Mouse (Mus musculus) kidney, postnatal 36 days (tissue): ENCODE data around the gene Nek10.
"Not testable (repeated sequence)": the region's sequence is repeated elsewhere in the genome, so short reads cannot be mapped to it uniquely, and the experiment has no call there.

Experiments used
- DNase-seq, 2 experiments: peaks; one replicate each; pipeline ENCODE4 v3.0.0; 2021 to 2022; ENCODE audit warnings: mixed read lengths in 2 of 2

Nek10 gene

DNA sequence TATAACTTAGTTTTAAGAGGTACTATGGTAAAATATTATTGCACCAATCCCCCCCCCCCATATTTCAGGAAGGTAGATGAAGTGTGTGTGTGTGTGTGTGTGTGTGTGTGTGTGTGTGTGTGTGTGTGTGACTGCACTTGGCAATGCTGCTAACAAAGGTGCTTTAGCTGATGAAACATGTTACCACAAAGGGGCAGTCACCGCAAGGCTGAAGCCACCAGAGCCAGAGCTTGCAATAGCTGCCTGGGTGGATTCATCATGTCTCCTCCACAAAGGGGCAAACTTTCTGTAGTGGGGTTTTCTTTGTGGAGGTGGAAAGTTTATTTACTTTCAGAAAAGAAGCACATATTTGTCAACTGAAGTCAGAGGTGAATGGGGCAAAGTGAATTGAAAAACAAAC, 67.9 kb downstream of the Nek10 start:
- no peak for DNase-seq

DNA sequence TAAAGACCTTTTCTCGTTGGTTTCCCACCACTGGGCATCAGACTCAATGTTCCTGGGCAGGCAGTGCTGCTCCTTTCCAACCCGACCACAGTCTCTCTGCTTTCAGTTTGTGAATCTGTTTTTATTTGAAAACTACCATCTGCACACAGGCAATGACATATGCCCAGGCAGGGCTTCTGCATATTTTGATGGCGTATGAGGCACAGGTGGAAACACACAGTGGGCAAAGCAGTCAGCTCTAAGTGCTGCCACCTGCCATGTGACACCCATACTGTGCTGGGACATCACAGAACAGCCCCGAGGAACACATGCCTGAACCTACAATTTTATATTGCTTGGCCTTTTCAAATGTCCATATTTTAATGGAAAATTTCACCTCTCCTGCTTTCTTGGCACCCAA, 68.5 kb downstream of the Nek10 start:
- DNase-seq: no peak

DNA sequence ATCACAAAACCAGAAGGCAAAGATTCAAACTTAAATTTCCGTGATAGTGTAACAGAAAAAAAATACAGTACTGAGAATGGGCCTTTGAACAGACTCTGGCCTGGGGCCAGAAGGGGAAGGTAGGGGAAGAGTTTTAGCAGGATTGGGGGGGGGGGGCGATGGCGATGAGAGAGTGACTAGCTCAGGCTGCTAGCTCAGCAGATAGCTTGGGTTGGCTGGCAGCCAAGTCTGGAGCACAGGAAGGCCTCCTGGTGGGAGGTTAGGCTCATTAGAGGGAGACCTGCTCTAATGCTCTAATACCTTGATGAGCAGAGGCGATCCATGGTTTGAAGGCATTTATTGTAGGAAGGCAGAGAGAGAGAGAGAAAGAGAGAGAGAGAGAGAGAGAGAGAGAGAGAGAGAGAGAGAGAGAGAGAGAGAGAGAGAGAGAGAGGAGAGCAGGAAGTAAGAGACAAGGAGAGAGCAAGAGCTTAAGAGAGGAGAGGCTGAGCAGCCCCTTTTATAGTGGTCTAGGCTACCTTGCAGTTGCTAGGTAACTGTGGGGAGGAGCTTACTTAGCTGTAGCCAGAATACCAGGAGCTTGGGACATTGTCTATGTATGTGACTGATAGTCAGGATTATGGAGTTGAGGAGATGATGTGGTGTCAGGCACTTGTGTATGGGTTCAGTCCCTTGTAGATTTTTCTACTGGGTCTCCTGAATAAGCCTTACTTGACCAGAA, 90.9 kb downstream of the Nek10 start:
- DNase-seq: peak; percentile 37 to 76

DNA sequence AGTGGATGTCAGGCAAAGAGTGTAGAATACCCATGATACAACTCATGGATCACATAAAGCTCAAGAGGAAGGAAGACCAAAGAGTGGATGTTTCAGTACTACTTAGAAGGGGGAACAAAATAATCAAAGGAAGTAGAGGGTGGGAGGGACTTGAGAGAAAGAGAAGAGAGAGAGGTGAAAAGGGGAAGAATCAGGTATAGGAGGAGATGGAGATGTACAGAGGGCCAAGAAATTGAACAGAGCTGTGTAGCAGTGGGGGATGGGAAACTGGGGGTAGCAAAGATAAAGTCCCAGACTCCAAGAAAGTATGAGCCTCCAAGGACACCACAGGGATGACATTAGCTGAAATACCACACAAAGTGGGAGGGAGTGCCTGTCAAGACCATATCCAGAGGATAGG, 91.6 kb downstream of the Nek10 start:
- no peak for DNase-seq

DNA sequence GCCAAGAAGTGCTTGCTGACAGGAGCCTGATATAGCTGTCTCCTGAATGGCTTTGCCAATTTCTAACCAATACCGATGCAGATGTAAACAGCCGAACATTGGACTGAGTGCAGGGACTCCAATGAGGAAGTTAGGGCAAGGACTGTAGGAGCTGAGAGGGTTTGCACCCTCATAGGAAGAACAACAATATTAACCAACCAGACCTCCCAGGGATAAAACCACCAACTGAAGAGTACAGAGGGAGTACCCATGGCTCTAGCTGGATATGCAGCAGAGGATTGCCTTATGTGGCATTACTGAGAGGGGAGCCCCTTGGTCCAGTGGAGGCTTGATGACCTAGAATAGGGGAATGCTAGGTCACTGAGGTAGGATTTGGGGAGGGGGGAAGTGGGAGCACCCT, 92.1 kb downstream of the Nek10 start:
- no peak for DNase-seq

DNA sequence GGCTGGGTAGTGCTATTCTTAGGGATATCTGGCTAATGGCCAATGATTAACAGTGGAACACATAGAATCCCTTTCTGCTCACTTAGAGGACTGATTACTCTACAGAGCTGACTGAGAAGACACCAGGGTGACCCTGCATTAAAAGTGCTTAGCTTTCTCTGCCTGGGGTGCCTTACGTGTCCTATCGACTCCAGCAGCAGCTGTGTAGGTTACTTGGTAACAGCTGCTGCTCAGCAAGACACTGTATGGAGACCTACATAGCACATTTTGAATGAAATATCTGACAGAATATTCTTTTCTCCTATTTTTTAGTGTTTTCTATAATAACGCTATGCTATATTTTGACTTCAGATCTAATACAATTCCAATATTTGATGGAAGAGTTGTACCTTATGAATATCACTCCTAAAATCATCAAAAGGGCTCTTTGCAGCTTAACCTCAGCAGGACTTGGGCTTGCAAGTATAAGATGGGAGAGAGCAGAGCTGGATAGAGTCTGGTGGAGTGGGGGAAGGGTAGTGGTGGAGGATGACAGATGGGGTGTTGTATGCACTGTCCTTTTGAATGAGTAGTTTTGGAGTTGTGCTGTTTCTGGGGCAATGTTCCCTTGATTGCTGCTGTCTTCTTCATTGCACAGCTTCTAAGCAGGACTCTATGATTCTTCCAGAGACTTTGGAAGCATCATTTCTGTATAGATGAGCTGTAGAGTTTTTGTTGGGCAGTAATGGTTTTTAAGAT, 93.4 kb downstream of the Nek10 start:
- DNase-seq: no peak

DNA sequence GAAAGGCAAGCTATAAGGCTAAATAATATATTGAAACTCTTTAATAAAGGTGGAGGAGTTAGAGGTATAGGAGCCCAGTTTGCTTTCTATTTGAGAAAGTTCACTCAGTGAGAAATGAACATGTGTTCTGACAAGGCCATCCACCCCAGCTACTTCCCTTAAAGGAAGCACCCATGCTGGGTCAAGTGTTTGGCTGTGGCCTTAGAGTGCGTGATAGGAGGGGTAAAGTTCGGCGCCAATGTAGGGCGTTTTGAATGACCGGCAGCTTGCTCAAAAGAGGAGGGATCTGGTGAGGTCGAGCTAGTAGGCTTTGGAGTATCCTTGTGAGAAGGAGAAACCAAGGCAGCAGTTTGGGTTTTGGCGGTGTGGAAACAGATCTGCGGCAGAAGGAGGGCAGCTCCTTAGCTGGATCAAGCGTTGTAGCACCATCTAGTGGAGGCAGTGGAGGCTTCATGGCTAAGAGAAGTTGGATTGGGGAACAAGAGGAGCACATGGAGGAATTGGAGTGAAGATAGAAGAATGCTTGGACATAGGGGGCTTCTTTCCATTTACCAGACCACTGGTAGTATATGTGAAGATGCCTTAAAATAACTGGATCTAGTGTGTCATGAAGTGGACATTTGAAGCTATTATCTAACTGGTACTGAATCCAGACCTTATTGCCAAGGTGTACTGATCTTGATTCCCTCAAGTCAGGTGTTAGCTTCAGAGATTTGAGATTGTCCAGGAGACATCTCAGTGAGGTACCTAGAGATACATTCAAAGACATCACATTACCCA, 101.7 kb downstream of the Nek10 start:
- peak; percentile 63 to 80 for DNase-seq

DNA sequence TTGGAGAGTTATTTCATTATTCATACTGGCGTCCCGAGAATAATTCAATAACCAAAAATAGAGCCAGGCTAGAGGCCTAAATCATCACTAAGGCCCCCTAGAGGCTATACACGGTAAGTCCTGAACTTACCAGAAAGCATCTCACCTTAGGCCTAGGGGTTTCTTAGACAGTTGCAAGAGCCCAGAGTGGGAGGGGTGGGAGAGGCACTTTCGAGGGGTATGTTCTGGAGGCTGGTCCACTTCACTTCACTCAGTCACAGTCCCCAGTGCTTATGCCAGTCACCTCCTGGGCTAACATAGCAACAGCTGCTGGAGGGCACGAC, 102.3 kb downstream of the Nek10 start:
- no peak for DNase-seq

DNA sequence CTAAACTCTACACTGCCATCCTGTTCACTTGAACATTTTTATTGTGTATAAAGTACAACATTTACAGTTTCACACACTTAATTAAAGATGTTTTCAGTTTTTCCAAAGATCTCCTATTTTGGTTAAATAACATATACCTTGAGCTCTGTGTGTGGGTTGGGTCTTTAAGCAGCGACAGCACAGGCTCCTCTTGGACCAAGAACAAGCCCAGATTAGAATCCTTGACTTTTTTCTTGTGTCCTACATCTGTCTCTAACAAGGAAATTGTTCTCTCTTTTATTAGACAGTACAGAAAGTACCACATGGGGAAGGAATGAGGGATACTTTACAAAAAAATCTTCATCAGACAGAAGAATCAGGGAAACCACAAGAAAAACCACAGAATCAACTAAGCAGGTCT, 122.4 kb downstream of the Nek10 start:
- DNase-seq: no peak

DNA sequence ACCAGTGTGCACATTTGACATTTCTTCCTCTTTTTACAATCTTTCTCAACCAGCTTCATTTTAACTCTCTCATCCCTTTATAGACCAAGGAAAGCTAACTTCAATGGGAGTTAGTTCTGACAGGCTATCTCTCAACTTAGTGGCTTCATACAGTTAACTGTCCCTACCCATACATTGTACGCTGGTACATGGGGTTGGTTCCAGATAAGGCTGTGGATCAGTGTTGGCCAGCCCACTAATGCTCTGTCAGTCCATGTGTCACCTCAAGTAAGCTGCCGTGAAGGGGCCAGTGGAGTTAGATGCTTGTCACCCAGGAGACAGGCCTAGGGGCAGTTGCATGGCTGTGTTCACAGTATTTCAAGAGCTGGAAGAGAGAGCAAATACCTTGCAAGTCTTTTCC, 124.3 kb downstream of the Nek10 start:
- DNase-seq: no peak

DNA sequence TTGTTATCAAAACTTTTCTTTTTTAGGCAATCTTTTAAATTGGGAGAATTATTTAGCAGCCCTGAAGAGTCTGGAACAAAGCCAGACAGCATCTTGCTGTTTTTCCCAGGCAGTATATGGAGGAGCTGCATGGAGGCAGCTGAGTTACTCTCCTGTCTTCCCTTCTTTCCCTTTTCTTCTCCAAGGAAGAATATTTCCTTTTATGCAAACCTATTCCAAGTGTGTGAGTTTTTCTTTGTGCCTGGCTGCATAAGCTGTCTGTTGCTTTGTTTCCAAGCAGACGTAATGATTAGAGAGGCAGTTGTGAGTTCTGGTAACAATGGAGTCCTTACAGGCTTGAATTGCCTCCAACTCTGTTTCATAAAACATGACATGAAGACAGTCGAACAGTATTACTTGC, 131.8 kb downstream of the Nek10 start:
- DNase-seq: no peak

DNA sequence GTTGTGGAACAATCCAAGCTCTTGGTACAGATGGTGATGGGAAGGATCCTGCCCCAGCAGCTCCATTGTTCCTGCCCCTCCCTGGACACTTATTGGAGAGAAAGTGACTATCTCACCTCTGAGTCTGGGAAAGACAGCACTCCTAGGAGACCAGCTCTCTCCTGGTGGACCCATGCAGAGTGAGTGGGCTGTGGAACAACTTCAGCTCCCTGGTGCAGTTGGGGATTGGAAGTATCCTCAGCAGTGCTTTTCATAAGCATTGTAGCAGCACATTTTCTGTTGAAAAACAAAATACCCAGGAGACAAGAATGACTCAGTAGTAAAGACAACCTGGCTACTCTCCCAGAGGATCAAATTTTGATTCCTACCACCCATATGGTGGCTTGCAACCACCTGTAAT, 142.7 kb downstream of the Nek10 start:
- DNase-seq: no peak

DNA sequence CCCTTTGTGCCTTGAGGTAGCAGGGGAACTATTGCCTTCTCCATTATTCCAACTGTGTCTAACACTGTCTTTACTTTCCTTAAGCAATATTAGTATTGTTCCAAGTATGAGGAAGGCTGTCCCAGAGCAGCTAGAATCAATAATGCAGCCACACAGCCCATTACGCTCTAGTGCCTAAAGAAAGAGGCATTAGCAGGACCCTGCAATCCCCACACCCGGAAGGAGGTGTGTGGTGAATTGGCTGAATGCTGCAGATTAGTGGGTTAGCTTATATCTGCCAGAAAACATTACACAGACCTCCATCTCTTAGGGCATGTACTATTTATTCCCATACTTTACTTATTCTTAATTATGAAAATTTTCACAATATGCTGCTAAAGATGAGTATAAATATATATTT, 145.8 kb downstream of the Nek10 start:
- DNase-seq: no peak

DNA sequence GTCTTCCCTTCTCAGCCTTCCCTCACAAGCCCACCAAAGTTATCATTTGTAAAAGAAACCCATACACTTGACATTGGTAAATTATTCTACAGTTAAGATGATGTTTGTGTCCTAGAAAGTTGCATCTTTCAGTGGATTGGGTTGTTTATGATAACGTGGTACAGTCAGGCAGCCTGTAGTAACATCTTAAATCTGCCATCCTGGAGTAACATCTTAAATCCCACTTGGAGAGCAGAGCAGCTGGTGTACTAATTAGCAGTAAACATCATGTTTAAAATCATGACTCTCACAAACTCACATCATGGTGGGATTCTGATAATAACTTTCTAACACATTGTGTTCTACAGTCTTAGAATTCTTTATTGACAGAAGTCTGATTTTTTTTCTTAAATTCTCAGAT, 148.6 kb downstream of the Nek10 start:
- DNase-seq: no peak

DNA sequence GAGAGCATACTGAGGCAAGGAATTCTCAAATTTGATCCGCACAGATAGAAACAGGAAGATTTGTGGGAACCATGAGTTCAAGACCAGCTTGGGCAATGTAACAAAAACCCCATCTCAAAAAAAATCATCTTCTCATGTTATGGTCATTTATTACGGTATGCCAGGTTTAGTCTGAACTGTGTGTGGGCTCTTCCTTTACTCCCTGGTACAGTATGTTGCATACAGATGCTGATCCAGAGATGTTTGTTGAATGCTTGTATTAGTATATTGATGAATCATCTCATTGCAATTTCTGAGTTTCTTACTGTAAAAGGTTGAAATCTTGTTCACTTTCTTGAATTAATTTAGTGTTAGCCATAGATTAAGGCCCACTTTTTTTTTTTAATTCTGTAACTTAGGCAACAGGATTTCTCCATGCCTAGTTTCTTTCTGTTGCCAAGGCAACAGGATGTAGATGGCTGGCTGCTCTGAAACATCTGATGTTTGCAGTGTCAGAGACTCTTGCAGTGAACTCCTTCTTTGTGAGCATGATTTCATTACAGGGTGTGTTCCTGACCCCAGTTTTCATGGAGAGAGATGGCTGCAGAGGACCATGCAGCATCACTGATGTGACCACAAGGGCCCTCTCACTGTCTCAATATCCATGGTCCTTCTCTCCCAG, 156.7 kb downstream of the Nek10 start:
- no peak for DNase-seq

DNA sequence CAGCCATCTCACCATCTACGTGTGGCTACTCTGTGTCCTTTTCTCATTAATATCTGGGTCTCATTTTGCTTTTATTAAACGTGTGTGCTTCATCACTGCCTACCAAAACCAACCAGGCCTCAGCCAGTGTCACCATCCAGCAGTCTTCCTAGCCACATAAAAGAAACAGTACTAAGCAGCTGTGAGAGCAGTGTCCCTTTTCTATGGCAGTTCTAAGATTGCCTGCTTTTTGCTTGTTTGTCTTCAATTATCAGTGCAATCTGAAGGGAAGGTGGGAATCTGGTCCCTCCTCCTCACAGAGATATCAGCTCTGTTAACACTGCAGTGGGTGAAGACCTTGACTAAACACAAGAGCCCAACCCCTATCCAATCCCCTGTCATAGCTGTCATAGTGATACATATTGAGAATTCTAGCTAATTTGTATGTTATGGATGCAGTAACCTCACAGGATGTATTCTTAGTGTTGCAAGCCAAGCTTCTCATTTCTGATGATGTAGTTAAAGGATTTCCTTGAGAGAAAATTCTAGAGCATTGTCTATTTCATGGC, 157.3 kb downstream of the Nek10 start:
- DNase-seq: no peak

DNA sequence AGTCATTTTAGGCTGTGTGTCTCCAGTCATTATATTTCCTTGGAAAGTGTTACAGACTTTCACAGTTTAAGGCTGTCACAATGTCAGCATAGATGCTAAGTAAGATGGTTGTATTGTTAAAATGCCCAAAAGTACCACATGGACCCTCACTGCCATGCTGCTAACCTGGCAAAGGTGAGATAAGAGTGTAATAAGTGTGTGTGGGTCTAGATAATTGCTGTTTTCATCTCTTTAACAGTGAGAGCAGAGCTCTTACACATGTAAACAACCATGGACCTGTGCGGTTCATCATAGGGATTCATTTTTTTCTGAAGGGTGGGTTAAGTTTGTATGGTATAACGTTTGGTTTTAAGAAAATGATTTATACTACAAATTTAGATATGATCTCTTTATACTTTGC, 167.4 kb downstream of the Nek10 start:
- DNase-seq: no peak

DNA sequence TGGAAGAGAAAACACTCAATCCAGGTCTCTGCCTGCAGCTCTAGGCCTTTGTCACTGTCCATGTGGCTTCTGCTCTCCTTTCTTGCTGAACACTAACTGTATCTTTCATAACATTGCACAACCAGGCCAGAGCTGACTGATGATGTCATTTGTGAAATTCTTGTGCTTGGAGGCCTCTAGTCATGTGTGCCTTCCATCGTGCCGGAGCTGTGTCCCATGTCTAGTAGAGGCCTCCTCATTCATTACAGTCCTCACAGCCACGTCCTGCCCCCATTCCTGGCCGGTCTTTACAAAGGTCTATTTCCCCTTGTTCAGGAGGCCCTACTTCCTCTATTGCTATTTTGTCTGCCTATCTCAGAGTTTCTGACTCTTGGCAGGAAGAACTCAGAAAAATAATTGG, 167.8 kb downstream of the Nek10 start:
- DNase-seq: no peak

DNA sequence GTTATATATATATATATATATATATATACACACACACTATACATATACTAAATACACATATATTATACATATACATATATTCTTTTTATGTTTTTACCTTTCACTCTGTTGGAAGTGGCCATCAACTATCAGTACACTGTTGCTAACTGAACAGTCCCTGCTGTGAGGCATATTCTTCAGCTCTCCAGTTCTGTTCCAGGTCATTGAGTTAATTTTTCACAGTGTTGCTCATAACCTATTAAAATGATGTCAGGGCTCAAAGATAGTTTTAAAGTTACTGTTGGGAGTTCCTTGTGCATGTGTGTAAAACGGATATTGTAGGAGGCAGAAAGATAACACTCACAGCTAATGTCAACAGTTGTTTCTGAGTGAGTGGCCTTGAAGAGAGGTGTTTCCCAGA, 170.9 kb downstream of the Nek10 start:
- no peak for DNase-seq

DNA sequence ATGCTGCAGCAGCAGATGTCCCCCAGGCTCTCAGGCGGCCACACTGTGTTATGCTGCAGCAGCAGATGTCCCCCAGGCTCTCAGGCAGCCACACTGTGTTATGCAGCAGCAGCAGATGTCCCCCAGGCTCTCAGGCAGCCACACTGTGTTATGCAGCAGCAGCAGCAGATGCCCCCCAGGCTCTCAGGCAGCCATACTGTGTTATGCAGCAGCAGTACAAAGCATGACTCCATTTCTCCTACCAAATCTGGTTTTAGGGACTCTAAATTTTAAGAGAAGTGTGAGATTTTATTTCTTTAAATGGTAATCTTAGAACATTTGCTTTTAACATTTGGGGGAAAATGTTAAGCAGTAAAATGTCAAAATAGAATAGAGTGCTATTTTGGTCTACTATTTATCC, 180.9 kb downstream of the Nek10 start:
- not testable (repeated sequence) for DNase-seq

DNA sequence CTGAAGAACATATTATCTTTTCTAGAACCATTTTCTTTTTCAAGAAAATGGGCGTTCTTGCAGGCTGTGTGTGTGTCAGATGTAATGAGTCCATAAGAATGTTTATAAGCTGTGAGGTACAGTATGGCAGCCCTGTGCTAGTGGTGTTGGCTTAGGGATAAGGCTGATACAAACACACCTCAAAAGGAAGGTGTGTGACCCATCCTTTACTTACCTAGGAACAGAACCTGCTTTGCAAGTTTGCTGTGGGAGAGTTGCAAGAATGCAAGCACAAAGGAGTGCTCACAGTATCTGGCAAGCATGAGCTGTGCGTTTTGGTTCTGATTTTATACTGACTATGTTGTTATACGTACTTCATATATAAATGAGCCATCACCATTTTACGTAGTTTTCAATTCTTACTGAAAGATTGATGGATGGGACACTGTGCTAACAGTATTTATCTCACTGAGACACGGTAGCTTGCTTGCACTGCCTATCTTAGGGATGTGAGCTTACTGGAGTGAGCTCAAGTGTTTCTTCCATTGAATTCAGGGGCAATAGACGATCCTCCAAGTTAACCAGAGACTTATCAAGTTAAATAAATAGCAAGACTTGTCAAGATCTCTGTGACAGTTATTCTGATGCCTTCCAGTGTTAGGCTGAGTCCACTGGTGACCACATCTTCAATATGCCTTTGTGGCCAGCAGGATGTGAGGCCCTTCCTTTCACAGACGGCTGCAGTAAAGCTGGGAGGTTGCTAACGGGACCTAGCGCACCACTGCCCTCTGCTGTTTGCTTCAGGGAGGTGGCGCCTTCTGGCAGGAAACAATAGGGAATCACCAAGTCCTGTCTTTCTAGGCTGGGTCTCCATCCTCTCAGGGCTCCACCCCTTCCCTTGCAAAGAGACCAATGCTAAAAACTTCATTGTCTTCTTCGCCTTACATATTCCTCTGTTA, 181.8 kb downstream of the Nek10 start:
- peak; percentile 42 to 83 for DNase-seq

DNA sequence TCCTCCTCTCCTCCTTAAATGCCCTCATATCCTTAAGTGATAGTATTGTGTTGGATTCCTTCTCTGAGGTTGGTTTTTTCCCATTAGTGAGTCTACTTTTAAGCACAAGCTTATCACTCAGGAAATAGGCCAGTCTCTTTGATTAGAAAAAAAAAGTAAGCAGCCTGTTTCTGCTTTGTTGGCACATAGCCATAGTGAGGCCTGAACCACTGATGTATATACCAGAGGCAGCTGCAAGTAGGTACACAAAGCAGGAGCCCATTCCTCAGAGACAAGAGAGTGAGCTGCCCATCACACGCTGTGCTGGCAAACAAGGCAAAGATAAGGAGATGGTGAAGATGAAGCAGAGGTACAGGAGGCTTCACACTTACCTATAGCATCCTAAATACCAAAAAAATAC, 184.2 kb downstream of the Nek10 start:
- DNase-seq: no peak
